Mouse (Mus musculus): ENCODE results near the gene Samd13. TPM values are rescaled to one million over a fixed set of nuclear protein-coding genes. Genes with fewer than 3 reads are reported as not detected.

The Samd13 gene
- total RNA-seq, 1 experiment from 2014 or later, result not detected

Other genes with a start within 250 kb of the Samd13 start
- gene Ctbs, start 235.8 kb downstream of the Samd13 start, total RNA-seq (2017), result 24.1 and 30.8 TPM in 2 replicates
- gene Spata1, start 185.8 kb downstream of the Samd13 start, total RNA-seq (2017), result 34.6 and 35.1 TPM in 2 replicates
- 145 and 164 TPM in 2 replicates for gene Gng5, start 185.8 kb downstream of the Samd13 start, total RNA-seq (2017)
- 73.9 and 83.4 TPM in 2 replicates for gene Rpf1, start 164.2 kb downstream of the Samd13 start, total RNA-seq (2017)
- gene Uox, start 115.2 kb downstream of the Samd13 start, total RNA-seq (2017), result not detected in 2 replicates
- not detected in 2 replicates for gene Dnase2b, start 70.0 kb downstream of the Samd13 start, total RNA-seq (2017)
- 0.74 and 0.93 TPM in 2 replicates for gene 4930503B20Rik, start 34.3 kb downstream of the Samd13 start, total RNA-seq (2017)
- 67.4 and 71.8 TPM in 2 replicates for gene Prkacb, start 127.4 kb upstream of the Samd13 start, total RNA-seq (2017)
- gene Ttll7, start 166.8 kb upstream of the Samd13 start, total RNA-seq (2017), result 0.98 TPM in 1 of 2 replicates, not detected in the other